Mouse (Mus musculus) gastrocnemius, postnatal 4 days (tissue): Measurements from ENCODE around the gene Mb. TPM values are rescaled to one million over a fixed set of nuclear protein-coding genes. Genes with fewer than 3 reads are reported as not detected.
"Not testable (repeated sequence)": the region's sequence is repeated elsewhere in the genome, so short reads cannot be mapped to it uniquely, and the experiment has no call there.

Experiments
- DNase-seq, 2 experiments: peaks; one replicate each; pipeline ENCODE4 v3.0.0; 2021 to 2022; ENCODE audit warnings: low spot score in 2 of 2, mixed read lengths in 2 of 2
- total RNA-seq, 2 experiments: library from RNA; stranded (reverse); gene quantifications; 2 replicates each; pipeline ENCODE4 v1.2.3; 2021

The Mb gene
- total RNA-seq, 2 experiments from 2014 or later, result 153 to 201 TPM

DNA sequence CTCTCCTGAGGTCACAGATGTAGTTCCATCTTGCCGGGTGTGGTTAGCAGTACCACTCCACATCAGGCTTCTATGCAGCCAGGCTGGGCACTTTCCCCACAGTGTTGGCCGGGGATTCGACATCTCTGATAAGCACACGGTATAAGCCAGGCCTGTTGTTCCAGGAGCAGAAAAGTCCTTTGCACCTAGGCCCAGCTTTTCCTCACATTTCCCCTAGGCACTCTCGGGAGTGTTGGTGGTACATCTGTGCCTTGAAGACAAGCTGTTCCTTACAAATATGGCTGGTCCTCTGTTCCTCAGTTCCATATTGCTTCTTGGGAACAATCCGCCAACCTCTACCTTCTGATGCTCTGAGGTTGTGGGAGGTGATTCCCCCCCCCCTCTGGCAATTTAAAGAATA lies 15.8 kb upstream of the Mb start:
- DNase-seq, result no peak

- no peak for DNase-seq
Observed at GRCm38 (mm10) chr15:77065259-77065852, 14.9 kb upstream of the Mb start.

DNA sequence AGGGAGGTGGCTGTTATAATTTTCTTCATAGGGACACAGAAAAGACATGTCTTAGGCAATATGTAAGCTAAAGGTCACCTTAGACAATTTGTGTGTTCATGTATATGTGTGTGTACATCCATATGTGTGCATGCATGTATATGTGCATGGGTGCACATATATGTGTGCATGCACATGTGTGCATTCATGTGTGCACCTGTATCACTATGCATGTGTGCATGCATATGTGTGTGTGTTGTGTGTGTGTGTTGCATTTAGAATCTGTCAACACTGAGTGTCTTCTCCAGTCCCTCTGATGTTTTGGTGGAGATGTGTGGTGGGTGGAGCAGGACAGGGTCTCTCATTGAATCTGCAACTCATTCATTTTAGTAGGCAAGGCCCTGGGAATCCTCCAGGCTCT lies 12.3 kb upstream of the Mb start:
- DNase-seq, result no peak

GRCm38 (mm10) chr15:77059416-77059815 lies 8.9 kb upstream of the Mb start:
- not testable (repeated sequence) for DNase-seq

GRCm38 (mm10) chr15:77058566-77058965 lies 8.1 kb upstream of the Mb start:
- DNase-seq, result no peak

DNA sequence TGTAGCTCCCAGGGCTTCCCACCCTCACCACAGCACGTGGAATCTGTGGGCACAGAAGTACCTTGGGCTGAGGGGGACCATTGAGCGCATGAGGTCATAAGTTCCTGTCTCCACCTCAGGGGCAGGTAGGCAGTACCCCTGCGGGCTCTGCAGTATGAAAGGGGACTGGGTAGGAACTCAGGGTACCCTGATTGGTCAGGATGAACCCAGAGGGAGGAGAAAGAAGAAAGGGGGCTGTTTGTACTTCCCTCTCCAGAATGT lies 6.3 kb upstream of the Mb start:
- DNase-seq, result no peak

GRCm38 (mm10) chr15:77056001-77056790 lies 5.7 kb upstream of the Mb start:
- no peak for DNase-seq

GRCm38 (mm10) chr15:77054611-77055175 lies 4.2 kb upstream of the Mb start:
- no peak for DNase-seq

GRCm38 (mm10) chr15:77053021-77053420 lies 2.6 kb upstream of the Mb start:
- DNase-seq, result no peak

DNA sequence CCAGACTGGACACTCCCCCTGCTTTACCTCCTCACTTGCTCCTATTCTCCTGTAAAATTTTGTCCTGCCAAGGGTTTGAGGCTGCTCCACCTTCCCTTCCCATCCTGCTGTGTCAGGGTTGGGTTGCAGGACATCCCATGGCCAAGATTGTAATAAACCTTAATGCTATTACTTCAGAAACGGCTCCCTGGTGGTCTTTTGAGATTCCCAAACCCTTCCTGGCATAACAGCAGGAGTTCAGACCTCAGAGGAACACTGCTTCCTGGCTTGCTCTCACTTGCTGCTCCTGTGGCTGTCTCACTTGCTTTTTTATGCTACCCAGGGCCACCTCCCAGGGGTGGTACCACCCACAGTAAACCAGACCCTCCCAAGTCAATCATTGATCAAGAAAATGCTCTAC lies 1.7 kb upstream of the Mb start:
- no peak for DNase-seq

DNA sequence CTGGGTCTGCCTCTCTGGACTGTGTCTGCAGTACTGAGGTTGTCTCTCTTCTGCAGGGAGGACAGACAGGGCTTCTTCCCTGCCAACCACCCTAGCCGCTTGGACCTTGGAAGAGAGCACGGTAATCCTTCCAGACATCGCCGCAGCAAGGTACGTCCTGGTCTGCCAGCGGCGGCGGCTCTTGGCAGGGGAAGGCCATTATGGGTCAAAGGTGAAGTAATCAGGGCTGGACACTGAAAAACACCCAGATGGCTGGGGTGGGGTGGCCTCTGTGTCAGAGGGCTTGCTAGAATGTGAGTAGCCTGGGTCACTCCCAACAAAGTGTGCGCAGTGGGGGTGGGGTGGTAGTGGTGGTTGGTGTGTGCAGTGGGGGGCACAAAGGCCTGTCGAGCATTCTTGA lies 4.9 kb downstream of the Mb start:
- no peak for DNase-seq

DNA sequence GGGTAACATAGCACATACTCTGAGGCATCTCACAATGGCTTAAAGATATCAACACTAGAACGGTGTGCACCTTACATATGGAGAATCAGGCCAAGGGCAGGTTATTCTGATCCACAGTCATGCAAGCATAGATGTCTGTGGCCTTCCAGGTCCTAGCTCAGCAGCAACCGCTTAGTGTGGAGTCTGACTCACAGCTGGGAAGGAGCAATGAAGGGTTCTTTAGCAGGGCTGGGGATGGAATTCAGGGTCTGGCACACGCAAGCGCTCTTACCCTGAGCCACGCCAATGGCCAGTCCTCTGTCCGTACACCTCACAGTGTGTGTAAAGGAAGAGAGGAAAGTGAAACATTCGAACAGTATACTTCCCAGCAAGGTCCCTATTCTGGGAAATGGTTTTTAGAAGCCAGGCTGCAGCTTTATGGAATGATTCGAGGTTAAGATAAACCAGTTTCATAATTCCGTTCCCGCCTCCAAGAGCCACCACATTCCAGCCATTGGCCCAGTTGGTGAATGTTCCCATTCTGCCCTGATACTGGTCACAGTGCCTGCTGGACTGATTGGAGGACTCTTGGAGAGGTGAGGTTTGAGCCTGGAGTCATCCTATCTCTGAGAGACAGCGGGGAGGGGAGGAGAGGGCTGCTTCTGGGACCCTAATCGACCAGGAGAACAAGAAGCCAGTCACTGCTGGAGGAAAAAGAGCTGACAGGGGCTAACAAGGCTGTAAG lies 5.7 kb downstream of the Mb start, which contains the start of gene Apol6:
Gene Apol6 (plus strand): TSS at position 133 of the 724 bp plus-strand sequence.
- no peak for DNase-seq

- DNase-seq, result no peak
Observed at GRCm38 (mm10) chr15:77040784-77041183, 9.7 kb downstream of the Mb start.

DNA sequence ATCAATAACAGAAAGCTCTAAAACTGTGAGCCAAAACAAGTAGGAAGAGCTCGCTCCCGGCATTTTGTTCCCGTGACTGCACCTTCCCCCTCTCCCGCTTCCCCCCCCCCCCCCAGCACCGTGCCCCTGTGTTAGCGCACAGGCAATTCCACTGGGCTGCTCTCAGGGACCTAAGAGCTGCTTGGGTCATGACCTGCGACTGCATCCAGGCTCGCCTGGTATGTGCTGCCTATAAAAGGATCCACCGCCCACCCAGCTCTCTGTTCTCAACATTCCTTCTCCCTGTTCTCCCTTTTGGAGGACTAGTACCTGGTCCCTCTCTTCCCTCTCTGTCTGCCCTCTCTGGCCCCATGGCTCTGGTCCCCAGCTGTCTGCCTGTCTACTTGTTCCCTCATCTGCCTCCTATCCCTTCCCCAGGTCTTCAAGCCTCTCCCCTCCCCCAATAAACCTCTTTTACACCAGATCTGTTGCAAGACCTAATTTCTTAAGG lies 11.2 kb downstream of the Mb start:
- DNase-seq, result no peak

GRCm38 (mm10) chr15:77037278-77038161 lies 12.9 kb downstream of the Mb start:
- peak; percentile 60 to 79 for DNase-seq

GRCm38 (mm10) chr15:77036989-77037277 lies 13.5 kb downstream of the Mb start:
- no peak for DNase-seq

- peak; percentile 74 to 88 for DNase-seq
Observed at GRCm38 (mm10) chr15:77036320-77036988, 14.0 kb downstream of the Mb start.

- no peak for DNase-seq
Observed at GRCm38 (mm10) chr15:77035643-77036042, 14.8 kb downstream of the Mb start.

GRCm38 (mm10) chr15:77034526-77034925 lies 15.9 kb downstream of the Mb start:
- no peak for DNase-seq

GRCm38 (mm10) chr15:77031271-77031670 lies 19.2 kb downstream of the Mb start:
- DNase-seq, result no peak
